Mouse (Mus musculus) forebrain, embryonic 14.5 days (tissue): ENCODE results near the gene Scaf4. TPM values are rescaled to one million over a fixed set of nuclear protein-coding genes. Genes with fewer than 3 reads are reported as not detected.
"Not testable (repeated sequence)": the region's sequence is repeated elsewhere in the genome, so short reads cannot be mapped to it uniquely, and the experiment has no call there.

Source experiments
- ATAC-seq: fragments of 200-750 bp; cut with Nextera tagmentation; 2 replicates; pipeline ENCODE4 v1.8.0; 2017; ENCODE audit warnings: mild to moderate bottlenecking, moderate library complexity
- DNase-seq: peaks from one replicate; pipeline ENCODE4 v3.0.0-alpha.2; 2015; ENCODE audit warnings: low spot score
- H3K27ac ChIP-seq: fragments of 300-500 bp; sonication (generic); 2 replicates; pipeline ENCODE4 v1.5.1; 2014; ENCODE audit warnings: low read depth, mild to moderate bottlenecking, control low read depth, low read length, moderate library complexity
- H3K27me3 ChIP-seq: fragments of 300-500 bp; sonication (generic); replicated peaks from 2 replicates; pipeline ENCODE4 v1.6.1; 2014; ENCODE audit warnings: low read length, control low read depth, mixed read lengths; ENCODE audit not compliant: control insufficient read depth, insufficient read depth
- H3K36me3 ChIP-seq: fragments of 300-500 bp; sonication (generic); 2 replicates; pipeline ENCODE4 v1.6.1; 2014; ENCODE audit warnings: low read length, control low read depth; ENCODE audit not compliant: control insufficient read depth, insufficient read depth
- H3K4me1 ChIP-seq: fragments of 300-500 bp; sonication (generic); 2 replicates; pipeline ENCODE4 v1.6.1; 2014; ENCODE audit warnings: antibody characterized with exemption, low read length, control low read depth; ENCODE audit not compliant: control insufficient read depth, insufficient read depth
- H3K4me2 ChIP-seq: fragments of 300-500 bp; sonication (generic); 2 replicates; pipeline ENCODE4 v1.6.1; 2014; ENCODE audit warnings: mild to moderate bottlenecking, control low read depth, low read length
- H3K4me3 ChIP-seq: fragments of 300-500 bp; sonication (generic); 2 replicates; pipeline ENCODE4 v1.5.1; 2014; ENCODE audit warnings: low read depth, low read length, control low read depth
- H3K9ac ChIP-seq: fragments of 300-500 bp; sonication (generic); 2 replicates; pipeline ENCODE4 v1.6.1; 2014; ENCODE audit warnings: mild to moderate bottlenecking, low read length, control low read depth, moderate library complexity
- H3K9me3 ChIP-seq: fragments of 300-500 bp; sonication (generic); replicated peaks from 2 replicates; pipeline ENCODE4 v1.6.1; 2016; ENCODE audit warnings: low read length, control low read depth, mixed read lengths; ENCODE audit not compliant: control insufficient read depth
- WGBS: fragments of 180-500 bp; shearing (Covaris S2); extraction: QIAGEN DNeasy Blood & Tissue Kit; methylation state at CpG from one replicate; pipeline ENCODE4 v1.1.7; 2014; 5-methylcytosine and 5-hydroxymethylcytosine counted together
- polyA plus RNA-seq: library from polyadenylated mRNA; unstranded; fragments of >200 nt; fragmentation: Nextera tagmentation; extraction: Ambion mirVana; gene quantifications from 2 replicates; pipeline ENCODE4 v1.2.1, GENCODE M21; 2014

Gene Scaf4
- polyA plus RNA-seq, 1 experiment from 2014 or later = 13.1 TPM

GRCm38 (mm10) chr16:90259623-90260022 lies 24.7 kb downstream of the Scaf4 start:
- H3K4me2 ChIP-seq = no peak overlapping the region
- ATAC-seq = no peak
- H3K27me3 ChIP-seq = no peaks in the 10 kb centered on the region
- no peak overlapping the region for H3K27ac ChIP-seq
- 94% methylated on average over 5 of the region's 5 CpGs for WGBS
- DNase-seq = no peak
- peaks cover 53% of the 10 kb centered on the region for H3K36me3 ChIP-seq
- H3K4me1 ChIP-seq = no peaks in the 10 kb centered on the region
- H3K4me3 ChIP-seq = no peak overlapping the region
- no peak overlapping the region for H3K9ac ChIP-seq
- H3K9me3 ChIP-seq = no peaks in the 10 kb centered on the region

DNA sequence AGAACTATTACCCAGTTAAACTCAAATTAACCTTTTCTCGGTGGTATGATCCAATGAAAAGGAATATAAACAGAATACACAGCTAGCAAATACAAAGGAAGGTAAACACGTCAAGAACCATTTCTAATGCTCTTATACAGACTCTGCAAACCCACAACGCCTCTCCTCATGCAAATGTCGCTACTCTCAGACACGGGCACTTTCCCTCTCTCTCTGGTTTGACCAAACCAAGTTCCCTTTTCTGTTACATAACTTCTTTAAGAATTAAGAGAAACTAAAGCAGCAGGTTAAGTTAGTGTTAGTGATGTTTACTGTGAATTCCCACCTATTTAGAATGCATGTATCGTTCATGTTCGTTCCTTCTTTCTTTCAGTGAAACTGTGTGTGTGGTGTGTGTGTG lies 25.4 kb downstream of the Scaf4 start:
- Histone ChIP-seq H3K4me1 (no peaks in the 10 kb centered on the region), H3K27ac (no peak overlapping the region), H3K4me2 (no peak overlapping the region), H3K4me3 (no peak overlapping the region), H3K9ac (no peak overlapping the region), H3K27me3 (no peaks in the 10 kb centered on the region), H3K9me3 (no peaks in the 10 kb centered on the region), H3K36me3 (peaks cover 58% of the 10 kb centered on the region)
- ATAC-seq (no peak), DNase-seq (no peak)
- WGBS = 91% methylated on average over 7 of the region's 7 CpGs

GRCm38 (mm10) chr16:90252521-90252920 lies 31.8 kb downstream of the Scaf4 start:
- no peak overlapping the region for H3K4me2 ChIP-seq
- H3K9ac ChIP-seq = no peak overlapping the region
- DNase-seq (no peak), ATAC-seq (no peak)
- no peaks in the 10 kb centered on the region for H3K9me3 ChIP-seq
- H3K27me3 ChIP-seq = no peaks in the 10 kb centered on the region
- peaks cover 77% of the 10 kb centered on the region for H3K36me3 ChIP-seq
- H3K4me1 ChIP-seq = no peaks in the 10 kb centered on the region
- H3K27ac ChIP-seq = no peak overlapping the region
- 96% methylated on average over 2 of the region's 2 CpGs for WGBS
- H3K4me3 ChIP-seq = no peak overlapping the region

DNA sequence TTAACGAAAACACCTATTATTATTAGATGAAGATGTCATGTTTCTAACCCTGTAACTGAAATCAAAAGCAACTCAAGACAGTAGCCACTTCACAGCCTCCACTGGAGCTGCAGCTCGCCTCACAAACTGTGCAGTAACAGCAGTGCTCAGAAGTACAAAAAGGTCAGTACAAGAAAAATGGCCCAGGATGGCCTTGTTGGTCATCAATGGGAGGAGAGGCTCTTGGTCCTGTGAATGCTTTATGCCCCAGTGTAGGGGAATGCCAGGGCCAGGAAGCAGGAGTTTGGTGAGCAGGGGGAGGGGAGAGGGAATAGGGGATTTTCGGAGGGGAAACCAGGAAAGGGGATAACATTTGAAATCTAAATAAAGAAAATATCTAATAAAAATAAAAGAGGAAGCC lies 33.0 kb downstream of the Scaf4 start:
- H3K27ac ChIP-seq, H3K4me1 ChIP-seq, H3K27me3 ChIP-seq, H3K4me3 ChIP-seq, H3K4me2 ChIP-seq, H3K9me3 ChIP-seq, H3K9ac ChIP-seq, ATAC-seq, DNase-seq: not testable (repeated sequence)
- H3K36me3 ChIP-seq = peaks cover 75% of the 10 kb centered on the region
- WGBS = 86% methylated on average over 3 of the region's 3 CpGs

DNA sequence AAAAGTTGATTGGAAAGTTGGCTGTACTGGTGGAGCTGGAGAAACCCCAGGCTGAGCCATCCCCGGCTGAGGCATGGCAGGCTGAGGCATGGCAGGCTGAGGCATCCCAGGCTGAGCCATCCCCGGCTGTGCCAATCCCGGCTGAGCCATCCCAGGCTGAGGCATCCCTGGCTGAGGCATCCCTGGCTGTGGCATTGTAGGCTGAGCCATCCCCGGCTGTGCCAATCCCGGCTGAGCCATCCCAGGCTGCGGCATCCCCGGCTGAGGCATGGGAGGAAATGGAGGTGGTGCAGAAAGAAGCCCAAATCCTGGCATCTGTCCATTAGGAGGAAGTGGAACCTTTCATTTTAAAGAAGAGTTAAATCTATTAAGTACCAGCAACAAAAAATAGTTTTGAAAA lies 34.2 kb downstream of the Scaf4 start:
- Histone ChIP-seq H3K9ac (no peak overlapping the region), H3K36me3 (peaks cover 82% of the 10 kb centered on the region), H3K27me3 (no peaks in the 10 kb centered on the region), H3K4me3 (no peak overlapping the region), H3K4me2 (no peak overlapping the region), H3K9me3 (no peaks in the 10 kb centered on the region), H3K4me1 (no peaks in the 10 kb centered on the region), H3K27ac (no peak overlapping the region)
- ATAC-seq (no peak), DNase-seq (no peak)
- 90% methylated on average over 7 of the region's 7 CpGs for WGBS

DNA sequence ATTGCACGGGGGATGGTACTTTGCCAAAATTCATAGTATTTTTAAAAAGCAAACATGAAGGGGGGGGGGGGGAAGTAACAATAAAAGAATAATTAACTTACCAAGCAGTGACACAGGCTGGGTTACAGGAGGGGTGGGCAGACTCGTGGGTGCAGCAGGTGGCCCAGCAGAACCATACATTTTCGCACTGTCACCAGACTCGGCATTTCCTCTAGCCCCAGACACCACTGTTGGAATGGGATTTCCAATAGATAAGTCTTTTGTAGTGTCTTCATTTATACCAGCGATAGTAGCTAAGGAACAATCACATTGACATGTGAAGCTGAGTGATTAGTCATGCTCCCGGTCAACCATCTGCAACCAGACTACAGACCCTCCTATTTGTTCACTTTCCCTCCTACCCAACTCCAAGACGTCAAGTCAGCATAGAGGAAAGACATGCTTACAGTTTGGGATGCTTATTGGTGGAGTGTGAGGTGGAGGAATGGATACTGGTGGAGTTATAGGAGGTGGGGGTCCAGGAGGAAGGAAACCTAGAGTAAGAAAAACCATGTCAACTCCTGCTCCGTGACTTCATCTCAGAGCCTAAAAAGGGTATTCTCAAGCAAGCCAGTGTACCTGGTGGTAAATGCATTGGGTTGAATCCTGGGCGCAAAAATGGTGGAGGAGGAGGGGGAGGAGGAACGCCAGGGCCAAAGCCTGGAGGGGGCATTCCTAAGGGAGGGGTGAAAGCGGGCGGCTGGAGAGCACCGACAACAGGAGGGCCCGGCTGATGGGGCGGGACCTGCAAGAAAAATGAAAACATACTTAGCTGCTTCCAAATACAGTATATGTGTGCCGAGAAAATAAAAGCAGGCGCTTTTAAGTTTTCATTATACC lies 41.6 kb downstream of the Scaf4 start:
- no peak for ATAC-seq
- Histone ChIP-seq H3K9me3 (no peaks in the 10 kb centered on the region), H3K4me3 (no peak overlapping the region), H3K27me3 (no peaks in the 10 kb centered on the region), H3K4me1 (no peaks in the 10 kb centered on the region), H3K36me3 (peaks cover 78% of the 10 kb centered on the region), H3K27ac (no peak overlapping the region), H3K4me2 (no peak overlapping the region), H3K9ac (no peak overlapping the region)
- DNase-seq = no peak
- WGBS = 87% methylated on average over 17 of the region's 17 CpGs

GRCm38 (mm10) chr16:90241875-90242274 lies 42.4 kb downstream of the Scaf4 start:
- Histone ChIP-seq H3K36me3 (peaks cover 74% of the 10 kb centered on the region), H3K9ac (no peak overlapping the region), H3K4me2 (no peak overlapping the region), H3K4me1 (no peaks in the 10 kb centered on the region), H3K9me3 (no peaks in the 10 kb centered on the region), H3K27me3 (no peaks in the 10 kb centered on the region), H3K4me3 (no peak overlapping the region), H3K27ac (no peak overlapping the region)
- DNase-seq = no peak
- ATAC-seq = no peak
- WGBS = 91% methylated on average over 4 of the region's 4 CpGs

DNA sequence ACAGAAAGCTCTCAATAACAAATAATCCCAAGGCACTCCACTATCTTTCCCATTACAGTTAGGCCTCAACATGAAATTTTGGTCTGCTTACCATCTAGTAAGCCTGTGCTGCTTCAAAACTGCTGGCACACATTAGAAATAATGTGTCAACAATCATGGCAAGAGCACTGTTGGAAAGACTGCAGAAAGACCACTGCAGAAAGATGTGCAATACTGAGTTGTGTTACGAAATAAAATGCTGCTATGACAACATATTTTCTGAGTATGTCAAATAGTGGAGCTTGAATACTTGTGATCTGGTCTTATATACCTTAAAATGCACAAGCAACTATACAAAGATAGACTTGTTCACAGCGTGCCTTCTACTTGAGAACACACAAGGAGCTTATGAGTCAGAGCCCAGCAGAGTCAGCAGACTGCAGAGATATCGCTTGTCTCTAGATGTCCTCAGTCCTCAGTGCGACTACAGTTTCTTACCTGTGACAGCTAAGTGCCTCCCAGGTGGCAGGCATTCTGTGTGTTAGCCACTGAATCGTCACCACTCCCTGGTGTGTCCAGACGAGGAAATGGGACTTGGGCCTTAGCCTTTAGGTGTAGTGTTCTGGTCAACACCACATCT lies 45.1 kb downstream of the Scaf4 start:
- DNase-seq (no peak), ATAC-seq (no peak)
- H3K4me1 ChIP-seq = no peaks in the 10 kb centered on the region
- no peaks in the 10 kb centered on the region for H3K9me3 ChIP-seq
- 91% methylated on average over 6 of the region's 6 CpGs for WGBS
- H3K4me3 ChIP-seq = no peak overlapping the region
- peaks cover 59% of the 10 kb centered on the region for H3K36me3 ChIP-seq
- H3K4me2 ChIP-seq = no peak overlapping the region
- no peak overlapping the region for H3K27ac ChIP-seq
- no peak overlapping the region for H3K9ac ChIP-seq
- H3K27me3 ChIP-seq = no peaks in the 10 kb centered on the region

DNA sequence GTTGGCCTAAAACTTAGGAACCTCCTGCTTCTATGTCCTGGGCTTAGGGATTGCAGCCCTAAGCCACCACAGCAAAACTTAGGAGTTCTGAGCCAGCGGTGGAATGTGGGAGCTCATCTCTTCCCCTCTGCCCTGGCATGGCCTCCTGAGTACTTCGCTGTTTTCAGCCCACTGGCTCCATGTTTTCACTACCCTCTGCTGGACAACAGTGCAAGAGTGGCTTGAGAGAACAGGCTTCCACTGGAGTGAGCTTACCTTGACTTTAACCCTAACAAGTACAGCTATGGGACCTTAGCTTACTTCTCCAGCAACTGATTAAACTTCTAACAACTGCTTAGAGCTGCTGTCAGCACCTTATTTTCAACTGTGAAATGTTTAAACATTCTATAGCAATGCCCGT lies 49.1 kb downstream of the Scaf4 start:
- Histone ChIP-seq H3K4me2 (no peak overlapping the region), H3K27ac (no peak overlapping the region), H3K4me3 (no peak overlapping the region), H3K27me3 (no peaks in the 10 kb centered on the region), H3K9ac (no peak overlapping the region), H3K36me3 (peaks cover 34% of the 10 kb centered on the region), H3K9me3 (no peaks in the 10 kb centered on the region), H3K4me1 (no peaks in the 10 kb centered on the region)
- ATAC-seq (no peak), DNase-seq (no peak)
- 94% methylated on average over 3 of the region's 3 CpGs for WGBS
